ENCODE assay signal across 22 mouse cellular contexts in genomic region chr14:45418553-45418952, GRCm38 (mm10). TPM values are rescaled to one million over a fixed set of nuclear protein-coding genes. Genes with fewer than 3 reads are reported as not detected.
A peak's percentile ranks its signal among the peaks of the same experiment; 100 is the strongest.
DNase-seq lines count a peak whose midpoint lies in the region; ATAC-seq and TF ChIP-seq lines count a peak whose summit lies in the region.
"Had no signal": no experiment of that assay in that cellular context is flagged by ENCODE, and none has a peak within 500 bp of the region (broad histone marks: within the 10 kb centered on the region; RNA-seq: fewer than 3 reads in every experiment).

No protein-coding gene starts in this region.

- H3K4me1 ChIP-seq in liver, embryonic 16.5 days (ENCODE audit: control insufficient read depth, low read depth, low read length), result no peaks in the 10 kb centered on the region
- no peaks in the 10 kb centered on the region for H3K4me1 ChIP-seq in liver, embryonic 11.5 days (replicated peaks; ENCODE audit: control insufficient read depth, insufficient read depth, low read length)
- H3K4me1 ChIP-seq in brown adipose tissue, adult 24 weeks (ENCODE audit: control insufficient read depth, insufficient read depth, insufficient read length, low read length), result peaks cover 2% of the 10 kb centered on the region; the same call in 1 of the 2 replicates
- H3K4me1 ChIP-seq: embryonic facial prominence, embryonic 12.5 days; embryonic facial prominence, embryonic 15.5 days; heart, embryonic 10.5 days; hindbrain, embryonic 12.5 days; hindbrain, embryonic 15.5 days had no signal

- TF ChIP-seq CTCF in gastrocnemius, adult 2 months (IDR thresholded peaks at IDR 0.05), result no peak

- H3K36me3 ChIP-seq in liver, embryonic 16.5 days (ENCODE audit: control insufficient read depth, insufficient read depth), result no peaks in the 10 kb centered on the region
- no peaks in the 10 kb centered on the region for H3K36me3 ChIP-seq in liver, embryonic 11.5 days (ENCODE audit: control insufficient read depth, insufficient read depth, low read length)
- H3K36me3 ChIP-seq: embryonic facial prominence, embryonic 12.5 days; embryonic facial prominence, embryonic 15.5 days; heart, embryonic 10.5 days; hindbrain, embryonic 12.5 days; hindbrain, embryonic 15.5 days had no signal

- no peak overlapping the region for H3K4me3 ChIP-seq in gastrocnemius, adult 2 months
- no peak overlapping the region for H3K4me3 ChIP-seq in liver, embryonic 16.5 days (ENCODE audit: low read depth, low read length)
- H3K4me3 ChIP-seq in liver, embryonic 11.5 days (ENCODE audit: low read depth, low read length), result no peak overlapping the region
- H3K4me3 ChIP-seq in brown adipose tissue, adult 24 weeks (ENCODE audit: insufficient read depth, low read depth, low read length), result no peak overlapping the region
- H3K4me3 ChIP-seq: embryonic facial prominence, embryonic 12.5 days; embryonic facial prominence, embryonic 15.5 days; heart, adult 2 months; heart, embryonic 10.5 days; hindbrain, embryonic 12.5 days; hindbrain, embryonic 15.5 days had no signal

- no peak overlapping the region for H3K4me2 ChIP-seq in liver, embryonic 16.5 days (ENCODE audit: low read depth, low read length)
- H3K4me2 ChIP-seq in liver, embryonic 11.5 days, result no peak overlapping the region
- H3K4me2 ChIP-seq: embryonic facial prominence, embryonic 12.5 days; embryonic facial prominence, embryonic 15.5 days; hindbrain, embryonic 12.5 days; hindbrain, embryonic 15.5 days had no signal

- peak; percentile 62 for ATAC-seq in liver, embryonic 16.5 days (ENCODE audit: low read depth)
- ATAC-seq in liver, embryonic 11.5 days (replicated peaks; ENCODE audit: low FRiP score), result no peak
- ATAC-seq: forebrain, embryonic 14.5 days; forebrain, postnatal 0 days; Patski had no signal

- H3K27ac ChIP-seq in gastrocnemius, adult 2 months, result peak overlapping the region; percentile 61
- H3K27ac ChIP-seq in liver, embryonic 16.5 days (ENCODE audit: low read length), result no peak overlapping the region
- no peak overlapping the region for H3K27ac ChIP-seq in liver, embryonic 11.5 days (ENCODE audit: low read depth, low read length)
- peak overlapping the region; percentile 39; the same call in 1 of the 2 replicates for H3K27ac ChIP-seq in brown adipose tissue, adult 24 weeks (replicated peaks; ENCODE audit: low read depth, low read length)
- H3K27ac ChIP-seq: embryonic facial prominence, embryonic 12.5 days; embryonic facial prominence, embryonic 15.5 days; heart, adult 2 months; heart, embryonic 10.5 days; hindbrain, embryonic 12.5 days; hindbrain, embryonic 15.5 days had no signal

- H3K9ac ChIP-seq in liver, embryonic 16.5 days (ENCODE audit: low read depth, low read length), result no peak overlapping the region
- H3K9ac ChIP-seq in liver, embryonic 11.5 days (ENCODE audit: low read depth, low read length), result no peak overlapping the region
- H3K9ac ChIP-seq: embryonic facial prominence, embryonic 12.5 days; embryonic facial prominence, embryonic 15.5 days; forebrain, postnatal 0 days; hindbrain, embryonic 12.5 days; hindbrain, embryonic 15.5 days had no signal

- no peak for DNase-seq in gastrocnemius, adult 2 months
- DNase-seq in gastrocnemius, postnatal 14 days, result no peak
- no peak for DNase-seq in liver, embryonic 11.5 days (ENCODE audit: low spot score)
- DNase-seq in Muller cell, postnatal 12 days (ENCODE audit: inconsistent ontology term), result no peak
- DNase-seq: adrenal gland, postnatal 10 days; adrenal gland, postnatal 36 days; cerebellum, adult 11 months; cerebellum, adult 2 months; cerebellum, adult 9-11 months; cerebellum, postnatal 25 days; forebrain, postnatal 0 days; gastrocnemius, postnatal 36 days; heart, adult 2 months had no signal

- no peaks in the 10 kb centered on the region for H3K27me3 ChIP-seq in liver, embryonic 16.5 days (ENCODE audit: control insufficient read depth, insufficient read depth, low read depth, low read length)
- no peaks in the 10 kb centered on the region for H3K27me3 ChIP-seq in liver, embryonic 11.5 days (replicated peaks; ENCODE audit: control insufficient read depth, insufficient read depth, low read length)
- H3K27me3 ChIP-seq: embryonic facial prominence, embryonic 12.5 days; embryonic facial prominence, embryonic 15.5 days; hindbrain, embryonic 12.5 days; hindbrain, embryonic 15.5 days; Patski had no signal

- H3K9me3 ChIP-seq in liver, embryonic 16.5 days (replicated peaks; ENCODE audit: control insufficient read depth, low read length), result no peaks in the 10 kb centered on the region
- no peaks in the 10 kb centered on the region for H3K9me3 ChIP-seq in liver, embryonic 11.5 days (ENCODE audit: control insufficient read depth, low read length)
- H3K9me3 ChIP-seq: embryonic facial prominence, embryonic 12.5 days; embryonic facial prominence, embryonic 15.5 days; heart, embryonic 10.5 days; hindbrain, embryonic 12.5 days; hindbrain, embryonic 15.5 days had no signal

- intact Hi-C loops in gastrocnemius, adult 2 months (cut with DNase I), result no loop called here
- intact Hi-C loops in gastrocnemius, postnatal 14 days (cut with DNase I; ENCODE audit: low total_unique reads), result no loop called here

- WGBS in liver, embryonic 16.5 days (ENCODE audit: insufficient replicate concordance), result 61% methylated on average over 3 of the region's 3 CpGs
- WGBS in liver, embryonic 11.5 days, result 84% methylated on average over 3 of the region's 3 CpGs

RNA-seq across cellular contexts. Expression of gene Gnpnat1, which starts 13.8 kb away (rescaled TPM):
- total RNA-seq in gastrocnemius, adult 2 months (2021), result 10 to 100 TPM in 1 of 2 experiments, 1 to 10 TPM in 1; 6.0 to 10.9 TPM
- total RNA-seq in gastrocnemius, postnatal 14 days (2021), result 10 to 100 TPM in 1 of 2 experiments, 1 to 10 TPM in 1; 9.5 to 12.3 TPM
- 30.3 and 30.8 TPM in 2 replicates for polyA plus RNA-seq in liver, embryonic 16.5 days (2015; fragmentation: Nextera tagmentation; extraction: Ambion mirVana)
- 49.7 and 51.5 TPM in 2 replicates for polyA plus RNA-seq in liver, embryonic 11.5 days (2014; fragmentation: Nextera tagmentation; extraction: Ambion mirVana)
- polyA plus RNA-seq in brown adipose tissue, adult 24 weeks (2012; ENCODE audit: insufficient read depth, insufficient read length, missing spikeins), result 31.2 and 39.1 TPM in 2 replicates

Comparison
In these comparisons a context has a peak if more than half of its experiments do, and no peak if none do; other contexts are left out.
1. H3K27ac ChIP-seq: peak in gastrocnemius, adult 2 months (single experiment) and brown adipose tissue, adult 24 weeks (single experiment); none in liver, embryonic 16.5 days (single experiment) and liver, embryonic 11.5 days (single experiment).